Mouse (Mus musculus) kidney, adult 2 months (tissue): ENCODE measurements at regions not wholly inside any gene's neighbourhood (a gene's known extent, or its start where the extent isn't known, plus 50 kb on each side); places are given as distances from the start of the nearest gene placed in this dataset.
A peak's percentile ranks its signal among the peaks of the same experiment; 100 is the strongest.

Experiments used
- DNase-seq: peaks from one replicate; pipeline ENCODE4 v3.0.0; 2021
- H3K27ac ChIP-seq: fragments of 200-500 bp; 2 replicates; pipeline ENCODE4 v1.5.1; 2012; ENCODE audit warnings: low read depth, low read length, control low read depth, inconsistent platforms; ENCODE audit not compliant: insufficient read depth
- H3K27me3 ChIP-seq: fragments of 200-500 bp; replicated peaks from 2 replicates; pipeline ENCODE4 v1.6.1; 2012; ENCODE audit warnings: mild to moderate bottlenecking, moderate library complexity, low read length, inconsistent platforms; ENCODE audit not compliant: control insufficient read depth, insufficient read depth
- H3K36me3 ChIP-seq: fragments of 200-500 bp; 2 replicates; pipeline ENCODE4 v1.6.1; 2012; ENCODE audit warnings: mild to moderate bottlenecking, moderate library complexity, low read length, inconsistent platforms; ENCODE audit not compliant: control insufficient read depth, insufficient read depth
- H3K4me1 ChIP-seq: fragments of 200-500 bp; 2 replicates; pipeline ENCODE4 v1.6.1; 2011; ENCODE audit warnings: low read length; ENCODE audit not compliant: control insufficient read depth, insufficient read depth
- H3K4me3 ChIP-seq: fragments of 200-500 bp; 2 replicates; pipeline ENCODE4 v1.5.1; 2011; ENCODE audit warnings: mild to moderate bottlenecking, low read depth, low read length, control low read depth; ENCODE audit not compliant: insufficient read depth
- CTCF ChIP-seq: fragments of 200-500 bp; conservative IDR thresholded peaks from 2 replicates; pipeline ENCODE4 v1.5.1; 2011; ENCODE audit warnings: low read depth, mild to moderate bottlenecking, control low read depth, low read length, moderate library complexity, mixed read lengths; ENCODE audit not compliant: insufficient read depth, insufficient read length
- POLR2A ChIP-seq: fragments of 200-500 bp; IDR thresholded peaks from one replicate; pipeline ENCODE4 v1.6.1; 2011; ENCODE audit warnings: low read depth, low read length, control low read depth
- WGBS: fragments of 180-500 bp; shearing (Covaris S2); methylation state at CpG from one replicate; pipeline ENCODE4 v1.1.7; 2018; 5-methylcytosine and 5-hydroxymethylcytosine counted together

- Histone ChIP-seq H3K36me3 (no peaks in the 10 kb centered on the region), H3K27me3 (no peaks in the 10 kb centered on the region), H3K4me1 (no peaks in the 10 kb centered on the region), H3K4me3 (no peak overlapping the region), H3K27ac (no peak overlapping the region)
- WGBS = 62% methylated on average over 8 of the region's 8 CpGs
- no peak for TF ChIP-seq POLR2A
- TF ChIP-seq CTCF = 0 out of 2 replicates have a peak, but pooled peaks have one; percentile 9
- DNase-seq = no peak
These were observed 183.9 kb downstream of the AI593442 start for GRCm38 (mm10) chr9:52495483-52496270.

- Histone ChIP-seq H3K27me3 (no peaks in the 10 kb centered on the region), H3K4me3 (no peak overlapping the region), H3K36me3 (no peaks in the 10 kb centered on the region), H3K27ac (no peak overlapping the region), H3K4me1 (no peaks in the 10 kb centered on the region)
- no peak for TF ChIP-seq CTCF
- TF ChIP-seq POLR2A = no peak
- no peak for DNase-seq
- WGBS = 49% methylated on average over 2 of the region's 2 CpGs
These were observed 186.6 kb downstream of the AI593442 start for GRCm38 (mm10) chr9:52492947-52493505.

DNA sequence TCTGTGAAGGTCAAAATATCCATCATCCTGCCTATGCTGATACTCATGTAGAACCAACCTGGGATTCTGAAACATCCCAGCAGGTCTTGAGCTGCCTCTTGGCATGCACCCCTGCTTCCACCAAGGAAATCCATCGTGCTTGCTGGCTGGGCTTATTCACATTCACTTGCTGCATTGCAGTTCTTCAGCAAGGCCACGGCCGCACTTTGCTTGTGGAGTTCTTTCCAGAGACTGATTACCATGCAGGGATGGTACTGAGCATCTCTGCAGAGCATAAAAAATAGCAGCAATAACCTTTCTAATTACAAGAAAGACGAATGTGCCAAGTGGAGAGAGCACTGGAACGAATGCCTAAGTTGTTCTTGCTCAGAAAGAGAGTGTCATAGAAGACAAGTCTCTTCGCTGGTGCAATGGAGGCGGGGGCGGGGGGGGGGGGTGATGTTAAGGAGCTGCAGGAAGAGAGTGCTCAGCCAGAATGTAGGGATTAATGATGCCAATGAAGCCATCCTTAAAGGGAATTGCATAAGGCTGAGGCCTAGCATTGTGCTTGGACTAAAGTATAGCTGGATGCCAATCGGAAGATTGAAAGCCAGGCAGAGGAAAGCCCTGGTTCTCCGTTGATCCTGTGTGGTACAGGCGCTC lies 205.9 kb downstream of the AI593442 start:
- Histone ChIP-seq H3K36me3 (no peaks in the 10 kb centered on the region), H3K4me3 (no peak overlapping the region), H3K27me3 (no peaks in the 10 kb centered on the region), H3K4me1 (no peaks in the 10 kb centered on the region), H3K27ac (no peak overlapping the region)
- 74% methylated on average over 11 of the region's 11 CpGs for WGBS
- no peak for DNase-seq
- TF ChIP-seq POLR2A (no peak), CTCF (no peak)

DNA sequence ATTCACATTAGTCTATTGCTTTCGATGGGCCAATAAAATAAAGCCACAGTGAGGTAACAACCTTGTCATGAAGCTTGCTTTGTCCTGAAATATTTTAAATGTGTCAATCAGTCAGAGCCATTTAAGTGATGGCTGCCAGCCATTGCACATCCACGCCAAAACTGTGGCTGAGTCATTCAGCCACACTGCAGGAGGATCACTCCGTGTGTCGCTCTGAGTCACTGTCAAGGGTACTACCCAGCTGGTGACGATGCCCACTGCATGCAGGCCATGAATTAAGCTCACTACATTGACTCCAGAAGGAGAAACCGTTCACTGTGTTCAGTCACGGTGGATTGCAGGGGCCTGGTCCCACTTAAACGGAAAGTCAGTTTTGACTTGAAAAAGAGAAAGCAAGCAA lies 206.7 kb downstream of the AI593442 start:
- H3K4me1 ChIP-seq = no peaks in the 10 kb centered on the region
- 83% methylated on average over 8 of the region's 8 CpGs for WGBS
- TF ChIP-seq POLR2A (no peak), CTCF (no peak)
- no peaks in the 10 kb centered on the region for H3K27me3 ChIP-seq
- H3K27ac ChIP-seq = no peak overlapping the region
- no peak for DNase-seq
- H3K36me3 ChIP-seq = no peaks in the 10 kb centered on the region
- H3K4me3 ChIP-seq = no peak overlapping the region

DNA sequence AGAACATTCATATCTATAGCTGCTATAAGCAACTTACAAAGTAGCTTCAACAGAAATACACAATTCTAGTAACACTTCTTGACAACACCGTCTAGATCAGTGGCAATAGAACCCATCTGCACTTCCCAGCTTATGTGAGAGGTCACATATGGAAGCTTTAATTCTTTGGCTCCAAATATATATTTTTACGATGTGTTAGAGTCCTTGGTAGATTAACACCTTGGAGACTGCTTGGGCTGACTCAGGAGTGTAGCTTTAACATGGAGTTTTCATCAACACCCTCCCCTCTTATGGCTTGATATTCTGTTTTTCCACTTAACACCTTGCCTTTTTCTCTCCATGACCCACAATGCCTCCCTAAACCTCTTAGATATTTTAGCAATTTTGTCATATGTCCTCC lies 221.1 kb downstream of the AI593442 start:
- H3K36me3 ChIP-seq = no peaks in the 10 kb centered on the region
- H3K27me3 ChIP-seq = no peaks in the 10 kb centered on the region
- no peak overlapping the region for H3K4me3 ChIP-seq
- no peak for DNase-seq
- 70% methylated on average over 2 of the region's 2 CpGs for WGBS
- H3K27ac ChIP-seq = no peak overlapping the region
- TF ChIP-seq CTCF (no peak), POLR2A (no peak)
- H3K4me1 ChIP-seq = no peaks in the 10 kb centered on the region

DNA sequence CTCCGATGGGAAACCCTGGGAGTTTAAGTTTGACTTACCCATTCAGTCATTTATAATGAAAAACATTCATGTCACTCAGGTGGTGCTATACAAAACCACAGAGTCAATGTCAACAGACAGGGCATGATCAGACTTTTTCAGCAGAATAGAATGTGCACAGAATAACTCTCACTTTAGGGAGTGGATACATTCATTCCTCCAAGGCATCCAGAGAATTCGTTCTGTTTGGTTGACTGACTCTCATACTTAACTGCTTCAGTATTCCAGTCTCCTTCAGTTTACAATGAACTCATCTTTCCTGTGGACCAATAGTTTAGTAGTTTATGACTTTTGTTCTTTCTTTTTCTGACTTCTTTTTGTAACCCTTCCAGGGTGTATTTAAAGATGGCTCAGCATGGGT lies 225.1 kb downstream of the AI593442 start:
- 60% methylated on average over 2 of the region's 2 CpGs for WGBS
- Histone ChIP-seq H3K36me3 (no peaks in the 10 kb centered on the region), H3K27me3 (no peaks in the 10 kb centered on the region), H3K4me3 (no peak overlapping the region), H3K4me1 (no peaks in the 10 kb centered on the region), H3K27ac (no peak overlapping the region)
- DNase-seq = peak; percentile 1
- TF ChIP-seq CTCF = no peak
- no peak for TF ChIP-seq POLR2A

- Histone ChIP-seq H3K27me3 (no peaks in the 10 kb centered on the region), H3K4me3 (no peak overlapping the region), H3K27ac (no peak overlapping the region), H3K4me1 (no peaks in the 10 kb centered on the region), H3K36me3 (no peaks in the 10 kb centered on the region)
- TF ChIP-seq CTCF (no peak), POLR2A (no peak)
- DNase-seq = no peak
- WGBS = 76% methylated on average over 3 of the region's 3 CpGs
These were observed 227.8 kb downstream of the AI593442 start for GRCm38 (mm10) chr9:52451792-52452191.
